Mouse (Mus musculus) embryonic facial prominence, embryonic 12.5 days (tissue): ENCODE data around the gene Txndc17. TPM values are rescaled to one million over a fixed set of nuclear protein-coding genes. Genes with fewer than 3 reads are reported as not detected.

Source experiments
- ATAC-seq: fragments of 200-750 bp; cut with Nextera tagmentation; 2 replicates; pipeline ENCODE4 v1.8.0; 2017; ENCODE audit not compliant: insufficient number of reproducible peaks, insufficient read depth, low FRiP score, low TSS enrichment
- H3K27ac ChIP-seq: fragments of 300-500 bp; sonication (generic); 2 replicates; pipeline ENCODE4 v1.5.1; 2016; ENCODE audit warnings: mild to moderate bottlenecking
- H3K27me3 ChIP-seq: fragments of 300-500 bp; sonication (generic); 2 replicates; pipeline ENCODE4 v1.6.1; 2016; ENCODE audit warnings: mild to moderate bottlenecking, moderate library complexity
- H3K36me3 ChIP-seq: fragments of 300-500 bp; sonication (generic); 2 replicates; pipeline ENCODE4 v1.6.1; 2016; ENCODE audit warnings: mild to moderate bottlenecking
- H3K4me1 ChIP-seq: fragments of 300-500 bp; sonication (generic); 2 replicates; pipeline ENCODE4 v1.6.1; 2016
- H3K4me2 ChIP-seq: fragments of 300-500 bp; sonication (generic); replicated peaks from 2 replicates; pipeline ENCODE4 v1.6.1; 2016; ENCODE audit warnings: mild to moderate bottlenecking, moderate library complexity
- H3K4me3 ChIP-seq: fragments of 300-500 bp; sonication (generic); 2 replicates; pipeline ENCODE4 v1.5.1; 2016; ENCODE audit warnings: mild to moderate bottlenecking
- H3K9ac ChIP-seq: fragments of 300-500 bp; sonication (generic); 2 replicates; pipeline ENCODE4 v1.6.1; 2016; ENCODE audit warnings: mild to moderate bottlenecking, moderate library complexity
- H3K9me3 ChIP-seq: fragments of 300-500 bp; sonication (generic); 2 replicates; pipeline ENCODE4 v1.6.1; 2016; ENCODE audit warnings: mild to moderate bottlenecking, moderate library complexity
- WGBS: fragments of 180-500 bp; shearing (Covaris S2); methylation state at CpG from one replicate; pipeline ENCODE4 v1.1.7; 2016; 5-methylcytosine and 5-hydroxymethylcytosine counted together
- polyA plus RNA-seq: library from polyadenylated mRNA; unstranded; fragments of >200 nt; fragmentation: Nextera tagmentation; extraction: Ambion mirVana; gene quantifications from 2 replicates; pipeline ENCODE4 v1.2.1, GENCODE M21; 2016

The Txndc17 gene
- polyA plus RNA-seq, 1 experiment from 2014 or later: 202 TPM

GRCm38 (mm10) chr11:72224865-72225264 lies 17.5 kb downstream of the Txndc17 start:
- Histone ChIP-seq H3K4me2 (no peak overlapping the region), H3K27ac (no peak overlapping the region), H3K9ac (no peak overlapping the region), H3K4me3 (no peak overlapping the region), H3K27me3 (no peaks in the 10 kb centered on the region), H3K4me1 (no peaks in the 10 kb centered on the region), H3K36me3 (no peaks in the 10 kb centered on the region; the same call in 1 of the 2 replicates), H3K9me3 (no peaks in the 10 kb centered on the region)
- WGBS: 10% methylated on average over 5 of the region's 5 CpGs
- no peak for ATAC-seq

- no peak overlapping the region for H3K9ac ChIP-seq
- no peak overlapping the region for H3K4me3 ChIP-seq
- no peak overlapping the region for H3K4me2 ChIP-seq
- no peaks in the 10 kb centered on the region; the same call in 1 of the 2 replicates for H3K36me3 ChIP-seq
- no peak overlapping the region for H3K27ac ChIP-seq
- no peaks in the 10 kb centered on the region for H3K27me3 ChIP-seq
- ATAC-seq: 0 out of 2 replicates have a peak, but pooled peaks have one; percentile 28
- H3K9me3 ChIP-seq: no peaks in the 10 kb centered on the region
- WGBS: 37% methylated on average over 10 of the region's 10 CpGs
- H3K4me1 ChIP-seq: no peaks in the 10 kb centered on the region
Measured at GRCm38 (mm10) chr11:72226020-72226791, 18.9 kb downstream of the Txndc17 start.

GRCm38 (mm10) chr11:72226901-72227300 lies 19.6 kb downstream of the Txndc17 start:
- no peaks in the 10 kb centered on the region for H3K9me3 ChIP-seq
- H3K9ac ChIP-seq: no peak overlapping the region
- H3K27ac ChIP-seq: no peak overlapping the region
- ATAC-seq: no peak
- no peak overlapping the region for H3K4me3 ChIP-seq
- 78% methylated on average over 6 of the region's 6 CpGs for WGBS
- no peaks in the 10 kb centered on the region for H3K27me3 ChIP-seq
- no peak overlapping the region for H3K4me2 ChIP-seq
- no peaks in the 10 kb centered on the region; the same call in 1 of the 2 replicates for H3K36me3 ChIP-seq
- no peaks in the 10 kb centered on the region for H3K4me1 ChIP-seq

- Histone ChIP-seq H3K9ac (no peak overlapping the region), H3K4me3 (no peak overlapping the region), H3K4me2 (no peak overlapping the region), H3K4me1 (no peaks in the 10 kb centered on the region), H3K27ac (no peak overlapping the region), H3K27me3 (no peaks in the 10 kb centered on the region), H3K36me3 (no peaks in the 10 kb centered on the region), H3K9me3 (no peaks in the 10 kb centered on the region)
- ATAC-seq: no peak
- 92% methylated on average over 4 of the region's 4 CpGs for WGBS
Measured at GRCm38 (mm10) chr11:72228513-72228912, 21.2 kb downstream of the Txndc17 start.

- Histone ChIP-seq H3K36me3 (no peaks in the 10 kb centered on the region), H3K4me2 (no peak overlapping the region), H3K4me3 (no peak overlapping the region), H3K27ac (no peak overlapping the region), H3K27me3 (no peaks in the 10 kb centered on the region), H3K4me1 (no peaks in the 10 kb centered on the region), H3K9ac (no peak overlapping the region), H3K9me3 (no peaks in the 10 kb centered on the region)
- 84% methylated on average over 7 of the region's 7 CpGs for WGBS
- ATAC-seq: no peak
Measured at GRCm38 (mm10) chr11:72232068-72232467, 24.7 kb downstream of the Txndc17 start.

GRCm38 (mm10) chr11:72232991-72233390 lies 25.6 kb downstream of the Txndc17 start:
- no peak for ATAC-seq
- 70% methylated on average over 1 of the region's 1 CpGs for WGBS
- H3K4me3 ChIP-seq: no peak overlapping the region
- no peak overlapping the region for H3K9ac ChIP-seq
- no peak overlapping the region for H3K27ac ChIP-seq
- no peaks in the 10 kb centered on the region for H3K4me1 ChIP-seq
- H3K27me3 ChIP-seq: no peaks in the 10 kb centered on the region
- no peaks in the 10 kb centered on the region for H3K36me3 ChIP-seq
- H3K4me2 ChIP-seq: no peak overlapping the region
- H3K9me3 ChIP-seq: no peaks in the 10 kb centered on the region

GRCm38 (mm10) chr11:72234013-72234412 lies 26.7 kb downstream of the Txndc17 start:
- Histone ChIP-seq H3K9ac (no peak overlapping the region), H3K27ac (no peak overlapping the region), H3K4me3 (no peak overlapping the region), H3K27me3 (no peaks in the 10 kb centered on the region), H3K36me3 (no peaks in the 10 kb centered on the region), H3K4me1 (no peaks in the 10 kb centered on the region), H3K9me3 (no peaks in the 10 kb centered on the region), H3K4me2 (no peak overlapping the region)
- 72% methylated on average over 5 of the region's 5 CpGs for WGBS
- no peak for ATAC-seq

- Histone ChIP-seq H3K27ac (no peak overlapping the region), H3K27me3 (no peaks in the 10 kb centered on the region), H3K4me1 (peaks cover 2% of the 10 kb centered on the region; the same call in 1 of the 2 replicates), H3K36me3 (no peaks in the 10 kb centered on the region), H3K4me2 (no peak overlapping the region), H3K9me3 (no peaks in the 10 kb centered on the region), H3K9ac (no peak overlapping the region), H3K4me3 (no peak overlapping the region)
- ATAC-seq: no peak
- WGBS: 79% methylated on average over 4 of the region's 4 CpGs
Measured at GRCm38 (mm10) chr11:72240062-72240860, 32.9 kb downstream of the Txndc17 start.

- ATAC-seq: no peak
- WGBS: 54% methylated on average over 8 of the region's 8 CpGs
- H3K36me3 ChIP-seq: no peaks in the 10 kb centered on the region
- H3K4me2 ChIP-seq: no peak overlapping the region
- no peak overlapping the region for H3K9ac ChIP-seq
- H3K27ac ChIP-seq: no peak overlapping the region
- peaks cover 5% of the 10 kb centered on the region; the same call in 1 of the 2 replicates for H3K4me1 ChIP-seq
- H3K4me3 ChIP-seq: no peak overlapping the region
- no peaks in the 10 kb centered on the region for H3K9me3 ChIP-seq
- H3K27me3 ChIP-seq: no peaks in the 10 kb centered on the region
Measured at GRCm38 (mm10) chr11:72245196-72245753, 37.9 kb downstream of the Txndc17 start.

GRCm38 (mm10) chr11:72255629-72256028 lies 48.3 kb downstream of the Txndc17 start:
- H3K4me1 ChIP-seq: no peaks in the 10 kb centered on the region
- H3K4me3 ChIP-seq: no peak overlapping the region
- no peak for ATAC-seq
- no peak overlapping the region for H3K9ac ChIP-seq
- H3K27ac ChIP-seq: no peak overlapping the region
- no peaks in the 10 kb centered on the region for H3K27me3 ChIP-seq
- no peaks in the 10 kb centered on the region for H3K9me3 ChIP-seq
- no peak overlapping the region for H3K4me2 ChIP-seq
- no peaks in the 10 kb centered on the region for H3K36me3 ChIP-seq
- 87% methylated on average over 4 of the region's 4 CpGs for WGBS

- Histone ChIP-seq H3K27ac (no peak overlapping the region), H3K36me3 (no peaks in the 10 kb centered on the region), H3K9me3 (no peaks in the 10 kb centered on the region), H3K4me2 (no peak overlapping the region), H3K4me3 (no peak overlapping the region), H3K4me1 (no peaks in the 10 kb centered on the region), H3K27me3 (no peaks in the 10 kb centered on the region), H3K9ac (no peak overlapping the region)
- WGBS: 80% methylated on average over 2 of the region's 2 CpGs
- no peak for ATAC-seq
Measured at GRCm38 (mm10) chr11:72256441-72256840, 49.1 kb downstream of the Txndc17 start.
